Mouse (Mus musculus) kidney, postnatal 0 days (tissue): ENCODE measurements at regions not wholly inside any gene's neighbourhood (a gene's known extent, or its start where the extent isn't known, plus 50 kb on each side); places are given as distances from the start of the nearest gene placed in this dataset. TPM values are rescaled to one million over a fixed set of nuclear protein-coding genes. Genes with fewer than 3 reads are reported as not detected.
A peak's percentile ranks its signal among the peaks of the same experiment; 100 is the strongest.

ENCODE experiments used
- ATAC-seq: fragments of 200-750 bp; cut with Nextera tagmentation; replicated peaks from 2 replicates; pipeline ENCODE4 v1.8.0; 2017; ENCODE audit warnings: low read depth, moderate number of reproducible peaks, moderate TSS enrichment, moderate library complexity; ENCODE audit not compliant: low FRiP score
- DNase-seq: peaks from one replicate; pipeline ENCODE4 v3.0.0-alpha.2; 2016; ENCODE audit warnings: low spot score
- H3K27ac ChIP-seq: fragments of 300-500 bp; sonication (generic); 2 replicates; pipeline ENCODE4 v1.5.1; 2014; ENCODE audit warnings: mild to moderate bottlenecking
- H3K27me3 ChIP-seq: fragments of 300-500 bp; sonication (generic); 2 replicates; pipeline ENCODE4 v1.6.1; 2014; ENCODE audit warnings: low read length, mixed read lengths; ENCODE audit not compliant: insufficient read depth
- H3K36me3 ChIP-seq: fragments of 300-500 bp; sonication (generic); 2 replicates; pipeline ENCODE4 v1.6.1; 2014; ENCODE audit warnings: low read length, mixed read lengths; ENCODE audit not compliant: insufficient read depth
- H3K4me1 ChIP-seq: fragments of 300-500 bp; sonication (generic); replicated peaks from 2 replicates; pipeline ENCODE4 v1.6.1; 2014; ENCODE audit warnings: antibody characterized with exemption, low read length, mixed read lengths; ENCODE audit not compliant: insufficient read depth
- H3K4me2 ChIP-seq: fragments of 300-500 bp; sonication (generic); 2 replicates; pipeline ENCODE4 v1.6.1; 2014; ENCODE audit warnings: mild to moderate bottlenecking, low read length, moderate library complexity, mixed read lengths
- H3K4me3 ChIP-seq: fragments of 300-500 bp; sonication (generic); replicated peaks from 2 replicates; pipeline ENCODE4 v1.5.1; 2014; ENCODE audit warnings: low read depth, low read length
- H3K9ac ChIP-seq: fragments of 300-500 bp; sonication (generic); 2 replicates; pipeline ENCODE4 v1.6.1; 2014; ENCODE audit warnings: low read depth, low read length
- H3K9me3 ChIP-seq: fragments of 300-500 bp; sonication (generic); replicated peaks from 2 replicates; pipeline ENCODE4 v1.6.1; 2016; ENCODE audit warnings: low read length, inconsistent platforms, mixed read lengths
- CTCF ChIP-seq: IDR thresholded peaks from 2 replicates; pipeline ENCODE4 v1.5.1; 2016; ENCODE audit warnings: antibody characterized with exemption, low read depth, mild to moderate bottlenecking, moderate library complexity
- WGBS: fragments of 180-500 bp; shearing (Covaris S2); extraction: QIAGEN DNeasy Blood & Tissue Kit; methylation state at CpG from one replicate; pipeline ENCODE4 v1.1.7; 2014; 5-methylcytosine and 5-hydroxymethylcytosine counted together
- microRNA-seq: library from miRNA; unstranded; fragments of <30 nt; microRNA quantifications from one replicate; pipeline ENCODE4, GENCODE M21; 2016

DNA sequence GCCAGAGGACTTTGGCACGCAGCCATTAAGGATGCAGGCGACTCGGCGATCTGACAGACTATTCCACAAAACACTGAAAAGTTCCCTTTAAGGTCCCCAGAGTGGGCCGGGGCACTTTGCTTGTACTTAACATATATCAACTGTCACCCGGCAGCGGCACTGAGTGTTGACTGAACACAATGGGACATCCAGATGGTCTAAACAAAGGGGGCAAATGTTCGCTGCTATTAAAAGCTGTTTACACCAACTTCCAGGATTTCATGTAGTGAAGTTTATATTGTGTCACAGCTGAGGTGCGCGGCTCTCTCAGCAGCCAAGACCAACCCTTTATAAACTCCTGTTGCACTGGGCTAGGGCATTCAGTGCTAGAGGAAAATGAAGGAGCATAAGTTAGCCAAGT lies 157.6 kb downstream of the Zfp281 start:
- DNase-seq, result peak; percentile 67
- Histone ChIP-seq H3K27me3 (no peaks in the 10 kb centered on the region; the same call in 1 of the 2 replicates), H3K4me2 (peak overlapping the region; percentile 47), H3K9me3 (no peaks in the 10 kb centered on the region), H3K27ac (no peak overlapping the region), H3K4me1 (0 out of 2 replicates have a peak, but pooled peaks cover 11% of the 10 kb centered on the region), H3K4me3 (no peak overlapping the region), H3K36me3 (no peaks in the 10 kb centered on the region), H3K9ac (no peak overlapping the region)
- WGBS, result 18% methylated on average over 10 of the region's 10 CpGs
- no peak for ATAC-seq
- no peak for TF ChIP-seq CTCF

DNA sequence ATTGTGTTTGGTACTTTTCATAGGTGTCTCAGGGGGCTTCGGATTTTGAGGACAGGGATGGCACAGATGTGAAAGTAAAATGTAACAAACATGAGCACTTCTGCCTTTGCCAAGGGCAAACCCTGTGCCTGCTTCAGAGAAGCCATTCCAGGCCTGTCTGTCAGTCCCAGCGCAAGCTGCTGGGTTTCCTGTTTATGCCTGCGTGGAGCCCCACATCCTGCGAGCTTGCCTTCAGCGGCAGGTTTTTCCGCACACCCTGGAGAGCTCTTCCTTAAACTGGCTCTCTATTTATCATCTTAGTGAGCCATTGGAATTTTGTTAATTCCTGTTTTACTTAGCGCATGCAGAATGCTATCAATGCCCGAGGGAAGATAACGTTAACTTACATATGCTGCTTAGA lies 159.5 kb downstream of the Zfp281 start:
- H3K9me3 ChIP-seq, result no peaks in the 10 kb centered on the region
- DNase-seq, result no peak
- no peak for TF ChIP-seq CTCF
- no peak overlapping the region for H3K4me3 ChIP-seq
- no peak overlapping the region for H3K27ac ChIP-seq
- no peak overlapping the region for H3K4me2 ChIP-seq
- no peaks in the 10 kb centered on the region; the same call in 1 of the 2 replicates for H3K27me3 ChIP-seq
- H3K36me3 ChIP-seq, result no peaks in the 10 kb centered on the region
- WGBS, result 67% methylated on average over 9 of the region's 9 CpGs
- H3K4me1 ChIP-seq, result 0 out of 2 replicates have a peak, but pooled peaks cover 10% of the 10 kb centered on the region
- no peak overlapping the region for H3K9ac ChIP-seq
- no peak for ATAC-seq

DNA sequence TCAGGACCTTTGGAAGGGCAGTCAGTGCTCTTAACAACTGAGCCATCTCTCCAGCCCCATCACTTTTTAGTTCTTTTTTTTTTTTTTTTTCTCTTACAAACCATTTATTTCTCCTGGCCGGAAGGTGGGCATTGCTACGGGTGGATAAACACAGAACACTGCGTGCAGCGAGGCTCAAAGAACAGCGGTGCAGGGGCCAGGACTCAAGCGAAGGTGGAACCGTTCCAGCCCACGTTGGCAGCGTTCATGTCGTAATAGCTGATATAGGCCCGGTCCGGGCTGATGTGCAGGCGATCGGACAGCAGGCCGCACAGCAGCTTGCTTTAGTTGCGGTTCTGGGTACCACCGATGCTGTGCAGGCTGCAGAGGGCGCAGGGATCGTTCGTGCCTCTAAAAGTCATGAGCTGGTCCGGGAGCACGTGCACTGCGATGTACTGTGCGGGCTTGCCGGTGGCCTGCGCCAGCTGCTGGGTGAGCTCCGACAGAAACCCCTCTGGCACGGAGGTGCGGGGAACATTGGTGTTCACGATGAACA lies 164.3 kb downstream of the Zfp281 start:
- 60% methylated on average over 29 of the region's 30 CpGs for WGBS

DNA sequence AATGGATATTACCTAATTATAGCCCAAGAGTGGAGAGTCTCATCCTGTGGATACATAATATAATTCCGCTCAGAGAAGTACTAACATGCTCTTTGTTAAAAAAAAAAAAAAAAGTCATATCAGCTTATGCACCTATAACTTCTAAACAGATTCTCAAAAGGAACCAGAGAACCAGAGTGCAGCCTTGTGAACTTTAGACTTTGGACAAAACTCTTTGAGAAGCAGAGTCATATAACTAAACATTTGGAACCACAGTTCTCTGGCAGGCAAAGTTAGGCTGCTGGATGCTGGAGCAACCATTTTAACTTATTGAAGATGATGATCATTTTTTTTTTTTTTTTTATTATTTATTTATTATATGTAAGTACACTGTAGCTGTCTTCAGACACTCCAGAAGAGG lies 166.9 kb downstream of the Zfp281 start:
- no peak overlapping the region for H3K27ac ChIP-seq
- TF ChIP-seq CTCF, result no peak
- no peak for ATAC-seq
- no peaks in the 10 kb centered on the region for H3K36me3 ChIP-seq
- no peaks in the 10 kb centered on the region for H3K4me1 ChIP-seq
- H3K4me3 ChIP-seq, result no peak overlapping the region
- WGBS, result 76% methylated on average over 1 of the region's 1 CpGs
- no peaks in the 10 kb centered on the region for H3K27me3 ChIP-seq
- no peaks in the 10 kb centered on the region for H3K9me3 ChIP-seq
- DNase-seq, result no peak
- no peak overlapping the region for H3K9ac ChIP-seq
- H3K4me2 ChIP-seq, result no peak overlapping the region

More for the DNA sequence above, 164.3 kb downstream of the Zfp281 start:
- Histone ChIP-seq H3K4me1 (no peaks in the 10 kb centered on the region), H3K36me3 (no peaks in the 10 kb centered on the region), H3K27ac (no peak overlapping the region), H3K27me3 (no peaks in the 10 kb centered on the region; the same call in 1 of the 2 replicates), H3K9ac (no peak overlapping the region), H3K4me2 (peak overlapping the region; percentile 34; the same call in 1 of the 2 replicates), H3K4me3 (no peak overlapping the region), H3K9me3 (no peaks in the 10 kb centered on the region)
- ATAC-seq (no peak), DNase-seq (no peak)
- 0 out of 2 replicates have a peak, but pooled peaks have one; percentile 6 for TF ChIP-seq CTCF

Small RNA genes in the stretch of these regions (microRNA-seq; reads per million reads assigned to microRNA genes)
- not detected for gene Gm22132
